Mouse (Mus musculus): ENCODE measurements at regions not wholly inside any gene's neighbourhood (a gene's known extent, or its start where the extent isn't known, plus 50 kb on each side); places are given as distances from the start of the nearest gene placed in this dataset.

DNA sequence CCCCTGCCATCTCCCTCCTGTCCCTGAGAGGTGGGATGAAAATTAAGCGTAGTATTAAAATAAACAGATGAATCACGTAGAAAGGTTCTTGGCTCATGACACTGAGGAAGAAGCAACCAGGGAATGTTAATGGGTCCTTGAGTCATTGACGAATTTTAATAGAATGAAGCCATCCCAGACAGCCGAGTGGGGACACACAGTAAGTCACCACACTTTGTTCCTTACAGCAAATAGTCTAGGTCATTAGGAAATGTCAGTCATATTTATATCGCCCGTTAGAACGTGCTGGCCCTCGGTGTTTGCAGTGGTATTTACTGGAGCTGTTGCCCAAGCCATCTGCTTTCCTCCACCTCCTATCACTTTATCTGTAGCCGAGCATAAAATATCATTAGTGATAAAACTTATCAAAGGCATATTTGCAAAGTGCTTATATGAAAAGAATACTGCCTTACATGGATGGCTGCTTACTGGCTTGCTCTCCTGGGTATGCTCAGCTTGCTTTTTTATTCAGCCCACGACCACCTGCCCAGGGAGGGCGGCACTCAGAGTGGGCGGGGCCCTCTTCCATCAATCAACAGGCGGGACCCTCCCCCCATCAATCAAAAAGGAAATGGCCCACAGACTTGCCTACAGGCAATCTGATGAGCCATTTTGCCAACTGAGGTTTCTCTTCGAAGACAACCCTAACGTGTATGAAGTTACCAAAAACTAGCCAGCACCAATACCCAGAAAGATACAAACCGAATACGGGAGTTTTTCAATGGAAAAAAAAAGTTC lies 110.5 kb upstream of the Rap1b start:
- TF ChIP-seq CTCF (IDR thresholded peaks at IDR 0.05; ENCODE audit: borderline replicate concordance, insufficient read depth, low read length): no peak
- TF ChIP-seq POLR2A (IDR thresholded peaks at IDR 0.05; ENCODE audit: low read depth, low read length): no peak

All from embryonic fibroblast, embryonic 13.5 days (primary cell).